In the genomic region with DNA sequence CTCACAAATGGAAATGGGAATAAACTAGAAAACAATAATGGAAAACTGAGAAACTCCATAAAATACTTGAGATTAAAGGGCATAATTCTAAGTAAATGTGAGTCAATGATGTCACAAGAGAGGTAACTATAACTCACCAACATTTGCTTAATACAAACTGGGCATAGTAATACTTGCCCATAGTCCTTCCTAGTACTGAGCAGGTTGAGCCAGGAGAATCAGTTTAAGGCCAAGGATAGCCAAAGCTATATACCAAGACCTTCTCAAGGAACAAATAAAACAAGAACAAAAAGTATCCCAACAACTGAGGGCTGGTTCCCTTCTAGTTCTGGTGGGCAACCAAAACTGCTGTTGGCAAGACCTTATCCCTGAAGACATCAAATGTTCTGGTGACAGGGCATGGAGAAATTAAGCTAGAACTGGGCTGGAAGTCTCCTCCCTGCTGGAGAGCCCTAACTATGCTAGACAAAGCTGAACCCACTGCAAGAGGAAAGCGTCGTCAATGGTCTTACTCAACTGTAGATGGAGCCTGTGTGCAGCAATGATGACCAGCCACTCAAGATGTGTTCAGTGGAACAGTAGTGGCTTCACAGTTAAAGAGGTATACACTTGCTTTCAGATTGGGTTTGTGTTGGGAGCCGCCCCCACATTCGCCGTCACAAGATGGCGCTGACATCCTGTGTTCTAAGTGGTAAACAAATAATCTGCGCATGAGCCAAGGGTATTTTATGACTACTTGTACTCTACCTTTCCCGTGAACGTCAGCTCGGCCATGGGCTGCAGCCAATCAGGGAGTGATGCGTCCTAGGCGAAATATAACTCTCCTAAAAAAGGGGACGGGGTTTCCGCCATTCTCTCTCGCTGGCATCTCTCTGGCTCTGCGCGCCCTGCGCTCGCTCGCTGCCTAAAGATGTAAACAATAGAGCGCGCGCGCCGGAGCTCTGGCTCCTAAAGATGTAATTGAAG, we compare ENCODE assay signal across 7 mouse cellular contexts. TPM values are rescaled to one million over a fixed set of nuclear protein-coding genes. Genes with fewer than 3 reads are reported as not detected.
DNase-seq lines count a peak whose midpoint lies in the region; ATAC-seq and TF ChIP-seq lines count a peak whose summit lies in the region.
"Not testable (repeated sequence)": the region's sequence is repeated elsewhere in the genome, so short reads cannot be mapped to it uniquely, and the experiment has no call there.

No protein-coding gene starts in this region.

- H3K4me1 ChIP-seq in bone marrow, adult 2 months (ENCODE audit: control insufficient read depth, insufficient read depth, low read length); heart, embryonic 11.5 days (ENCODE audit: control insufficient read depth, insufficient read depth, low read length); limb, embryonic 11.5 days (ENCODE audit: control insufficient read depth, insufficient read depth, low read length): not testable (repeated sequence)

- H3K4me3 ChIP-seq in bone marrow, adult 2 months (replicated peaks; ENCODE audit: control insufficient read depth, low read depth, low read length): peak overlapping the region; percentile 26
- H3K4me3 ChIP-seq in heart, embryonic 11.5 days (ENCODE audit: low read depth, low read length): peak overlapping the region; percentile 42
- H3K4me3 ChIP-seq in limb, embryonic 11.5 days (ENCODE audit: low read depth, low read length): peak overlapping the region; percentile 30; the same call in 1 of the 2 replicates

- H3K27ac ChIP-seq in bone marrow, adult 2 months (ENCODE audit: control insufficient read depth, insufficient read depth, low read depth, low read length, poor library complexity); heart, embryonic 11.5 days (ENCODE audit: low read depth, low read length); limb, embryonic 11.5 days (replicated peaks; ENCODE audit: low read depth, low read length): not testable (repeated sequence)

- H3K27me3 ChIP-seq in heart, embryonic 11.5 days (ENCODE audit: control insufficient read depth, insufficient read depth, low read length); limb, embryonic 11.5 days (ENCODE audit: control insufficient read depth, insufficient read depth, low read length): not testable (repeated sequence)

- not testable (repeated sequence) for H3K9ac ChIP-seq in heart, embryonic 11.5 days (ENCODE audit: low read depth, low read length); limb, embryonic 11.5 days (ENCODE audit: low read length)

- TF ChIP-seq POLR2A in bone marrow, adult 2 months (IDR thresholded peaks at IDR 0.05; ENCODE audit: borderline replicate concordance, control insufficient read depth, low read depth, low read length): not testable (repeated sequence)

- H3K36me3 ChIP-seq in heart, embryonic 11.5 days (ENCODE audit: control insufficient read depth, insufficient read depth, low read length); limb, embryonic 11.5 days (ENCODE audit: control insufficient read depth, insufficient read depth, low read length): not testable (repeated sequence)

- H3K9me3 ChIP-seq in heart, embryonic 11.5 days (replicated peaks; ENCODE audit: control insufficient read depth, low read length); limb, embryonic 11.5 days (ENCODE audit: control insufficient read depth, low read length): not testable (repeated sequence)

- DNase-seq in kidney, adult 18-20 months: peak; percentile 70
- DNase-seq in limb, embryonic 11.5 days (ENCODE audit: low spot score): peak; percentile 72
- peak; percentile 37 to 55 for DNase-seq in right cerebral cortex, adult 2 months (ENCODE audit: low spot score in 2 of 2)

- 1% methylated on average over 7 of the region's 25 CpGs for WGBS in bone marrow, adult 2 months
- 1% methylated on average over 7 of the region's 25 CpGs for WGBS in heart, embryonic 11.5 days (ENCODE audit: insufficient replicate concordance)
- WGBS in limb, embryonic 11.5 days: 0% methylated on average over 6 of the region's 25 CpGs

- ATAC-seq in erythroblast, adult 5-6 weeks (replicated peaks; ENCODE audit: low FRiP score, poor library complexity, severe bottlenecking): peak; percentile 94
- peak; percentile 79 for ATAC-seq in heart, embryonic 11.5 days (replicated peaks; ENCODE audit: insufficient number of reproducible peaks, low FRiP score, low TSS enrichment)
- ATAC-seq in limb, embryonic 11.5 days (ENCODE audit: insufficient number of reproducible peaks, low FRiP score, low TSS enrichment, low read depth): peak; percentile 86
- ATAC-seq in megakaryocyte progenitor cell, adult 5-6 weeks (replicated peaks; ENCODE audit: poor library complexity): peak; percentile 100

- H3K4me2 ChIP-seq in heart, embryonic 11.5 days: peak overlapping the region; percentile 56
- H3K4me2 ChIP-seq in limb, embryonic 11.5 days (ENCODE audit: low read depth, severe bottlenecking): peak overlapping the region; percentile 22; the same call in 1 of the 2 replicates

- not testable (repeated sequence) for TF ChIP-seq CTCF in bone marrow, adult 2 months (IDR thresholded peaks at IDR 0.05; ENCODE audit: control insufficient read depth, insufficient read depth, low read length)

RNA-seq across cellular contexts. Expression of a gene that starts 21.9 kb away (rescaled TPM):
- polyA plus RNA-seq in bone marrow, adult 2 months (2011; ENCODE audit: insufficient read depth, insufficient read length, low replicate concordance, missing spikeins): 3.2 and 8.2 TPM in 2 replicates
- total RNA-seq in erythroblast, adult 5-6 weeks (2015; ENCODE audit: low replicate concordance): 2.5 and 2.9 TPM in 2 replicates
- 0.70 and 1.1 TPM in 2 replicates for total RNA-seq in erythroblast, adult 5-6 weeks (2017; ENCODE audit: low replicate concordance)
- polyA plus RNA-seq in heart, embryonic 11.5 days (2014; fragmentation: Nextera tagmentation; extraction: Ambion mirVana): 42.9 and 52.9 TPM in 2 replicates
- 25.2 and 27.5 TPM in 2 replicates for polyA plus RNA-seq in limb, embryonic 11.5 days (2014; fragmentation: Nextera tagmentation; extraction: Ambion mirVana)
- 9.3 and 11.2 TPM in 2 replicates for total RNA-seq in megakaryocyte progenitor cell, adult 5-6 weeks (2015)
- 2.2 and 2.9 TPM in 2 replicates for total RNA-seq in megakaryocyte progenitor cell, adult 5-6 weeks (2017)
